Mouse (Mus musculus) thymus, postnatal 25 days (tissue): Measurements from ENCODE around the gene Gm10309.

ENCODE experiments used
- DNase-seq: peaks from one replicate; pipeline ENCODE4 v3.0.0; 2022

Gene Gm10309

GRCm38 (mm10) chr17:86505183-86505631, at the start of gene Gm10309:
Gm10309 (minus strand) TSS chr17:86505232.
- no peak for DNase-seq

- DNase-seq = no peak
These were observed 47.0 kb upstream of the Gm10309 start for GRCm38 (mm10) chr17:86551995-86552394.

DNA sequence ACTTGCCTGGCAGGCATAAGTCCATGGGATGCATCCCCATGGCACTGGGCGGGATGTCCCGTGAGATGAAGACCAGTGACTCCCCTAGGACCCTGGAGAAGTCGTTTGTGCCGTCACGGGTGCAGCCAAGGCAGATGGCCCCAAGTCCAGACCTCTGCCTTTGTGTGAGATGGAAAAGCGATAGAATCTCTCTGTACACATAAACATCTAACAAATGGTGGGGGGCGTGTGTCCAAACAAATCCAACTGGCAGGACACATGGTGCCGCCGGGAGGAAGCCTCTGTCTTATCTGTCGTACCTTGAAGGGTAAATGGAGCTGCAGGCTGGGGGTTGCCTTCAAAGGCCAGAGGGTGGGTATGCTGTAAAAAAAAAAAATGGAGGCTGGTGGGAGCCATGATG, 46.5 kb upstream of the Gm10309 start:
- no peak for DNase-seq

GRCm38 (mm10) chr17:86549128-86549527, 44.1 kb upstream of the Gm10309 start:
- DNase-seq = no peak

DNA sequence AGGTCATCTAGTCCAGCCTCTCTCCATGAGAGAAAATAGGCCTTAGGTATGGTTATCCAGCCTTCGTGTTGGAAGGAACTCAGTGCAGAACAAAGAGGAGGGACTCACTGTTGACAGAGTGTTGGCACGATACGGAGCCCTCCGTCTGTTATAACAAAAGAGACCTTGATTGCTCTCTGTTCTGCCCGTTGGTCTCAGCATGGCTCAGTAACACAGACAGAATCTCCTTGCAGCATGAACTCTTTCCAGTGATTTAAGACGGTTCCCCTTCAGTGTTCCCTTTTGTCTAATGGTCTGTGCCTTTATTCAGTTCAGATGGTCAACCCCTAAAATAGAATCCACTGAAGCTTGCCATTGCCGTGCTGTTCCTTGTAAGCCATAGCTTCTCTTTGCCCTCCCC, 41.5 kb upstream of the Gm10309 start:
- DNase-seq = no peak

GRCm38 (mm10) chr17:86539881-86540430, 34.9 kb upstream of the Gm10309 start:
- no peak for DNase-seq

GRCm38 (mm10) chr17:86535827-86536656, 31.0 kb upstream of the Gm10309 start:
- peak; percentile 75 for DNase-seq

DNA sequence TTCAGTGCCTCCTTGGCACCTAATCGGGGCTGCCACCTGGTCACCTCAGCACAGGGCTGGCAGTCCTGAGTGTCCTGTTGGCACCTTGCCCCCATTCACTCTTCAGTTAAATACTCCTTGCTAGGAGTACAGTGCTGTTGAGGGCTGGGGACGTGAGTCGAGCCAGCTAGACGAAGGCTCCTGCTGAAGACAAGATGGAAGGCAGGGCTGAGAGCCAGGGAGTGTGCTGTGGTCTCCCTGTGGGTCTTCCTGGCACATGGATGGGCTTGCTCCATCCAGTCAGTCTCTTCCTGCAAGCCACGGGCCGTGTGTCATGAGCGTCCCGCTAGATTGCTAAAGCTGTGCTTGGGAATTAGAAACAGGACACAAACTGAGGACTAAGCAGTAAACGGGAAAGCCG, 30.1 kb upstream of the Gm10309 start:
- DNase-seq = no peak

DNA sequence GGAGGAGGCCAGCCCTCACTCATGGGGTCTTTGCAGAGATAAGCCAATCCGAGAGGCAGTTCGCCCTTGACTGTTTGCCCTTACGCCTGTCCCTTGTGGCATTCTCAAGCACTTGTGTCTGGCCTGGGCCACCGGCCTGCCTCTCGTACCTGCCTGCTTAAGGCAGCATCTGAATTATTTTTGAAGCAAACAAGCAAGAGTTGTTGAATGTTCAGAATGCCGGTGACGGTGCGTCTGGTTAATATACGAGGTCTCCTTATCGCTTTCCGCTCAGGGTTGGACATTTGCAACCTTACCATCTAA, 28.5 kb upstream of the Gm10309 start:
- DNase-seq = no peak

GRCm38 (mm10) chr17:86532783-86533548, 27.9 kb upstream of the Gm10309 start:
- DNase-seq = no peak

DNA sequence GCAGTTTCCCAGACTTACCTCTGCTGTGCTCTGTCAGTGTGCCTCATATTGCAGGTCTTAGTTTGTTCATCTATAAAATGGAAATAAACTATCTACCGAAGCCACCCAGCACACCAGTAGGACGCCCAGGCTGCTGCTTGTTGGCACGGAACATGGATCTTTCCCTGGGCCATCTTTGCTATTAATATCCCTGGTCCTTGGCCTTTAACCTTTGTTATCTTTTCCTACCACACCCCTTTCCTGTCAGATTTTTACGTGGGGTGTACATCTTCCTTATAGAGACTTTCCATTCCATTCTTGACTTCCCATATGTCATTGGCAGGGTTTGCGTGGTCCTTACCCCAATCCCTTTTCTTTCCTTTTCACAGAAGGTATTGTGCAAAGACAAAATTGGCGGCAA, 26.2 kb upstream of the Gm10309 start:
- DNase-seq = no peak

- no peak for DNase-seq
These were observed 24.4 kb upstream of the Gm10309 start for GRCm38 (mm10) chr17:86529411-86529810.

- no peak for DNase-seq
These were observed 24.0 kb upstream of the Gm10309 start for GRCm38 (mm10) chr17:86529003-86529402.

- no peak for DNase-seq
These were observed 22.3 kb upstream of the Gm10309 start for GRCm38 (mm10) chr17:86527298-86527697.

DNA sequence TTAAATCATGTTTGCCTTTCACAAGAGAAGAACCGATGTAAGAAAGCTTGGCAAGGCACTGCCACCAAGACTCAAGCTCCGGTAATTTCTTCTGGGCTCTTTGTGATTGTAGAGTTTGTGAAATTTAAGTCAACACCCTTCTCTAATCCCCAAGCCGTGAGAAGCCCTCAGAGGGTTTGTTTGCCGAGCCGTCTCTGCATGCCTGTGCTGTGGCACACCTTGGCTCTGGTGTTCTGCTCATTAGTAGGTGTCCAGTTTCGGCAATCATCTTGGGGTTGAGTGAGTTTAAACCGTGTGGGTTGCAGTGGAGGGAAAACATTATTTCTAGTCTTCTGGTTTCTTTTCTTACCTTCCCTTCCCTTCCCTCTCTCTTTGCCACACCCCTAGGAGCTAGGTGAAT, 21.0 kb upstream of the Gm10309 start:
- DNase-seq = no peak

GRCm38 (mm10) chr17:86525075-86525474, 20.0 kb upstream of the Gm10309 start:
- DNase-seq = no peak

- no peak for DNase-seq
These were observed 18.8 kb upstream of the Gm10309 start for GRCm38 (mm10) chr17:86523843-86524242.

- no peak for DNase-seq
These were observed 18.3 kb upstream of the Gm10309 start for GRCm38 (mm10) chr17:86523374-86523773.

DNA sequence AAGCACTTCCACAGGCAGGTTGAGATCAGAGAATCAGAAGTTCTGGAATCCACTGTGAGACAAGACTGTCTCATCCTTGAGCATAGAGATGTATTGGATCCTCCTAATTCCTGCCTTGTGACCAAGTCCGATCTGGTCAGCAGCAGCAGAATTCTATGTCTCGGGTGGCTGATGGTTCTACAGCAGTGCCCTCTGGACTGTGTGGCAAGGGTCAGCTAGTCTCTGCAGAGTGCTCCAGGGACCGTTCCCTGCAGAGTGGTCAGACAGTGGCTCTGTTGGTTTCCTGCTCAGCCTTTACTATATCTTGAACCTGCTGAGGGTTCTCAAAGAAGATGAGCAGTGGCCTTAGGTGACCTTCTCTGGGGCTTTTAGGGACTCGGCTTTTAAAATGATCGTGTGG, 17.6 kb upstream of the Gm10309 start:
- no peak for DNase-seq

GRCm38 (mm10) chr17:86521252-86521651, 16.2 kb upstream of the Gm10309 start:
- DNase-seq = no peak

- no peak for DNase-seq
These were observed 13.6 kb upstream of the Gm10309 start for GRCm38 (mm10) chr17:86518604-86519003.

DNA sequence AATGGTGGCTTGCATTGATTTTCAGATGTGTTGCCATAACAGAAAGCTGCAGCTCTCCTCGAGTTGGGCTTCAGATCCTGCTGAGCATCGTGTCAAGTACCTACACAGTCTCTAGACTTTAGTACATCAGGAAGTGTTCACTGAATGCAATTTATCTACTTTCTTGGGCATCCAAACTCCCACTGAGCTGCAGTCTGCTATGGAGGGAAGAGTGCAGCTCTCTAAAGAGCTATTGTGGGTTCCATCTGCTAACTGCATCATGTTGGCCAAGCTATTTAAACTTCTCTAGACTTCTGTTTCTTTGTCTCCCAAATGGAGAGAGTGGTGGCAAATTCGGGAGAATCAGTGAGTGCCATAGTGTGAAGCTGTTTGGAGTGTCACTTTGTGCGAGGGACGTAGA, 11.6 kb upstream of the Gm10309 start:
- DNase-seq = no peak

- DNase-seq = no peak
These were observed 10.1 kb upstream of the Gm10309 start for GRCm38 (mm10) chr17:86514974-86515620.

GRCm38 (mm10) chr17:86509871-86510270, 4.8 kb upstream of the Gm10309 start:
- DNase-seq = no peak
